Mouse (Mus musculus) left cerebral cortex, postnatal 4 days (tissue): ENCODE results near the gene Slc25a48. TPM values are rescaled to one million over a fixed set of nuclear protein-coding genes. Genes with fewer than 3 reads are reported as not detected.

Experiments used
- DNase-seq: peaks from one replicate; pipeline ENCODE4 v3.0.0-alpha.2; 2022
- intact Hi-C: fragments of 180-260 bp; cut with DNase I; formaldehyde crosslinking; loops from one replicate; pipeline ENCODE4 v1.15.1; 2025
- total RNA-seq, 2 experiments: library from RNA; stranded (reverse); gene quantifications; 2 replicates each; pipeline ENCODE4 v1.2.3; 2021

Gene Slc25a48
- total RNA-seq, 2 experiments from 2014 or later: not detected

GRCm38 (mm10) chr13:56501866-56502420 is 63.8 kb downstream of the Slc25a48 start:
- DNase-seq: no peak
- intact Hi-C loops: no loop called here

GRCm38 (mm10) chr13:56506871-56507496 is 68.8 kb downstream of the Slc25a48 start:
- DNase-seq: no peak
- intact Hi-C loops: no loop called here

GRCm38 (mm10) chr13:56509796-56510195 is 71.6 kb downstream of the Slc25a48 start:
- no peak for DNase-seq
- intact Hi-C loops: loop anchor here (10.0 kb wide), 1 partner anchor 565 kb away; no protein-coding TSS in a partner anchor

DNA sequence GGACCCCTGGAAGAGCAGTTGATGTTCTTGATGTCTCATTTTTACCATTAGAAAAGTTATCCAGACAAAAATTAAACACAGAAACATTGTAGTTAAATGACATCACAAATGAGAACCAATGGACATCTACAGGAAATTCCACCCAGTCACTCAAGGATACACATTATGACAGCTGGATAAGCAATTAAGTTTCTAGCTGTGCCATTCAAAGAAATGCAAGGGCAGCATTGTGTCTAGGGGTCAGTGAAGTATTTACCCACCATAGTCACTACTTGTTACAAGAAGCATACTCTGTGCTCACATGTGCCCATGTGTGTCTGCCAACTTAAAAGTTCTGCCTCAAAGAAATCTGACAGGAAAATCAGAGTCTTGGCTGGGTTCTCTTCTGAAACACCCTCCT is 75.4 kb downstream of the Slc25a48 start:
- intact Hi-C loops: loop anchor here (10.0 kb wide), 1 partner anchor 561 kb away; no protein-coding TSS in a partner anchor
- DNase-seq: no peak

GRCm38 (mm10) chr13:56516311-56516710 is 78.2 kb downstream of the Slc25a48 start:
- DNase-seq: no peak
- intact Hi-C loops: loop anchor here (10.0 kb wide), 1 partner anchor 558 kb away; no protein-coding TSS in a partner anchor

DNA sequence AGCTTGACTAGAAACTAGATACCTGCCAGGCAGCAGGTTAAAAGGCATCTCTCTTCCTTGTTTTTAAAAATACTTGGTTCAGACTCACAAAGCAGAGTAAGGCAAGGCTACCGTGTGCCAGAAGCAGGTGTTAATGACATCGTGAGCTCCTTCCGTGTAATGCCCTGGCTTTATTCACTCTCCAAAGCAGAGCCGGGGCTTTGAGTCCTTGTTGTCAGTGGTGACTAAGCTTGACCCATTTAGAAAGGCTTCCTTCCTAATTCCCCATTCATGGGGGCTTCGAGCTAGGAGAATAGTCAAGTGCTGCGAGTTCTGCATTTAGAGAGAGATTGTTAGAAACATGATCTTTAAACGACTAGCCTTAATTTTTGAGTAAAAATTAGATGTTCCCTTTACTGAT is 78.7 kb downstream of the Slc25a48 start:
- DNase-seq: no peak
- intact Hi-C loops: loop anchor here (10.0 kb wide), 1 partner anchor 558 kb away; no protein-coding TSS in a partner anchor

DNA sequence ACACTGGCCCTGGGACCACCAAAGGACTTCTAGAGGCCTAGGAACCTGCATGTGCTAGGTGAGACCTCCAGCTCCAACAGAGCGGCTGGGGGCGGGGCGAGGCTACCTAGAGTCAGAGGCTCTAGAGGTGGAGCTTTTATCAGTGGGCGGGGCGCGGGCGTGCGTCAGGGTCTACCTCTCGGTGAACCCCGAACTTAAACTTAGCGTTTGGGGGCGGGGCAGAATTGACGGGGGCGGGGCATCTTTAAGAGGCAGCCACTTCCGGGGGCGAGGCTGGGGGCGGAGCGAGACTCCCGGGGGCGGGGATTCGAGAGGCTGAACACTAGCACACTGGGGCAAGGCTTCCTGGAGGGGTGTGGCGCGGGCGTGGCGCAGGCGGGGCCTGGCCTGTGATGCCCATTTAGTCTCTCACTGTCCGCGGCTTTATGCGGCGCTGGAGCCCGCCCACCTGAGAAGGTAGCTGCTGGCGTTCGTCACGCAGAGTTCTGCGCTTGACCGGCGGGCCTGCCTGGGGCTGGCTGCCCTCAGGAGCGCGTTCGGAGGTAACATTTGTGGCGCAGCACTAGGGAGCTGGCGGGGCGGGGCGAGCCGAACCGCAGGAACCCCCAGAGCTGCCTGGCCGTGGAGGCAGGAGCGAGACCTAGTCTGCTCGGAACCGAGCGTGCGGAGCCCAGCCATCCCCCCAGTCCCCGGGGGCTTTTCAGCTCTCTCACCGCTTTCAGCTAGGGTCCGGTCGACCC is 84.1 kb downstream of the Slc25a48 start, which contains the start of gene Fbxl21:
Gene Fbxl21 (plus strand): TSS at position 392 of the 740 bp plus-strand sequence.
- intact Hi-C loops: no loop called here

GRCm38 (mm10) chr13:56522821-56523167 is 84.6 kb downstream of the Slc25a48 start:
- intact Hi-C loops: no loop called here
- DNase-seq: no peak

More for the DNA sequence above, 84.1 kb downstream of the Slc25a48 start, which contains the start of gene Fbxl21:
- peak; percentile 92 for DNase-seq

Other genes starting within 250 kb of the Slc25a48 start
- gene Neurog1, start 186.2 kb upstream of the Slc25a48 start, total RNA-seq: not detected
- gene Cxcl14, start 141.8 kb upstream of the Slc25a48 start, total RNA-seq: 10 to 100 TPM; 40.6 to 40.7 TPM
- gene Gm3045, start 11.8 kb upstream of the Slc25a48 start, total RNA-seq: not detected
- not detected for gene Il9, start 43.9 kb downstream of the Slc25a48 start, total RNA-seq
- 1 to 10 TPM; 4.4 to 5.8 TPM for gene Fbxl21, start 84.1 kb downstream of the Slc25a48 start, total RNA-seq
- gene Lect2, start 110.1 kb downstream of the Slc25a48 start, total RNA-seq: not detected
- gene Tgfbi, start 171.2 kb downstream of the Slc25a48 start, total RNA-seq: 1 to 10 TPM; 4.1 to 4.2 TPM